Mouse (Mus musculus): Measurements from ENCODE around the gene Slc50a1.

Gene Slc50a1

DNA sequence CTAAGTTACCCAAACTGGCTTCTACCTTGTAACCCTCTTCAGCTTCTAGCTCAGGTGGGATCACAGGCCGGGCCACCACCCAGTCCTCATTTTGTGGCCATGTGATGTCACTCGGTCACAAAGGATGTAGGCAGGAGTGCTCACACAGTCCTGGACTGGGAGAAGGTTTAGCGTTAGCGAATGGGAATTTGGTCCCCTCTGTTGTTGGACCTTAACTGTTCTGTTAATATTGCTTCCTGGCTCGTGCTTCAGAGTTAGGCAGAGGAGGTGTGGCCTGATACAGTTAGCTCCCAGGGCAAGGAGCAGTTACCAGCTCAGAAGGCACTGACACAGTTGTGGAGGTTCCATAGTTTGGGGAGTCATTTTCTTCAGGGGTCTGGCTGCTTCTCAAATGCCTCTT, 23.8 kb upstream of the Slc50a1 start:
- no peak for DNase-seq (ENCODE audit: low spot score in 2 of 2)

DNA sequence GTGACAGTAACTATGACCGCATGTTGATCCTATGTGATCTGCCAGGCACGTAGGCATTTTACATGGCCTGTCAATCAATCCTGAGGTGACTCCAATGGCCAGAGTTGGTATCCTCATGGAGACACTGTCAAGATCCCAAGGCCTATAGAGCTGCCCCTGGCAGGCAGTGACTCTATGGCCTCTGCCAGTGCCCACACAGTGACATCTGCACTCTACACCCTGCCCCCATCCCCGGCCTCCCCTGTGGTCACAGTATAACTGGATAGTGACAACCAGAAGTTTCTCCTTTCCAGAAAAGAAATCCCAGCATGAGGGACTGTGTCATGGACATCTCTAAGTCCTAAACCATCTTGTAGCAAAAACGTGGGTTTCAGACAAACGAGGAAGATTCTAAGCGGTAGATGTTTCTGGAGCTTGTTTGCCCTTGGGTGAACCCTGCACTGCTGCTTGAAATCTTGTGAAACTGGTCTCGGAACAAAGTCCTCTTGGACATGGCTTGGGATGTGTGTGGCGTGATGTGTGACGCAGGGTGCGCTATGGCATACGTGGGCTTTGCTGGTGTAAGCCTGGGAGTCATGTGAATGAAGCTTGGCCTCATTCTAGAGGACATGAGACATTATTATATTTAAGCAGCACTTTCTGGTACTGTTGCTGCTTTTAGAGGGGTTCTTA, 23.0 kb upstream of the Slc50a1 start:
- no peak for DNase-seq (ENCODE audit: low spot score in 2 of 2)

DNA sequence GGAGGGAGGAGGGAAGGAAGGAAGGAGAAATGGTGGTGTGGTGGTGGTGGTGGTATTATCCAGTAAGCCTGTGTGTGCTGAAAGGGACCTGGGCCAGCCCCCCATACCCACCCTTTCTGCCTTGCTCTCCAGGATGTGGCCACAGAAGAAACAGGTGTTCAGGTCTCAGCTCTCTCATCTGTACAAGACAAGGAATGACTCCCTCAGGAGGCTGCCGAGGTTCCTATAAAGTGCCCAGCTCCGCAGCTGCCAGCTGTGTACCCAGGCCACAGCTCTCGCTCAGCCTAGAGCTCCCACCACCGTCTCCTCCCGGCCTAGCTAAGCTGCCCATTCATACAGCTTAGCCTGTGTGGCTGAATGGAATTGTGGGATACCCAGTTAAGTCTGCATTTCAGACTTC, 21.9 kb upstream of the Slc50a1 start:
- no peak for DNase-seq (ENCODE audit: low spot score in 2 of 2)

DNA sequence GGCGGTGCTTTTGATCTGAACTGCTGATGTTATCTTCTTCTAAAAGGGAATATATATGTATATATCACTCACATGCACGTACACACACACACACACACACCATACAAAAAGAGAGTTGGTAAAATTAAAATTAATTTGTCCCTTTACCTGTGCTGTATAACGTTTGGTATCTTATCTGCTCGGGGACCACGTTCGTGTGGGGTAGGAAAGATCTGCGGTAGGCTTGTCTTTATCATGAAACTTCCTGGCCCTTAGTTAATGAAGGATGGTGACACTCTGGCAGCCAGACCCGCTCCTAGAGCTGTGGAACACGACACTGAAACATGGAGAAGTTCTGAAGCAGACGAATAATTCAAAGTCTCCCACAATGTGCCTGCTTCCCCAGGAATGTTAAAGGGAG, 21.5 kb upstream of the Slc50a1 start:
- no peak for DNase-seq (ENCODE audit: low spot score in 2 of 2)

DNA sequence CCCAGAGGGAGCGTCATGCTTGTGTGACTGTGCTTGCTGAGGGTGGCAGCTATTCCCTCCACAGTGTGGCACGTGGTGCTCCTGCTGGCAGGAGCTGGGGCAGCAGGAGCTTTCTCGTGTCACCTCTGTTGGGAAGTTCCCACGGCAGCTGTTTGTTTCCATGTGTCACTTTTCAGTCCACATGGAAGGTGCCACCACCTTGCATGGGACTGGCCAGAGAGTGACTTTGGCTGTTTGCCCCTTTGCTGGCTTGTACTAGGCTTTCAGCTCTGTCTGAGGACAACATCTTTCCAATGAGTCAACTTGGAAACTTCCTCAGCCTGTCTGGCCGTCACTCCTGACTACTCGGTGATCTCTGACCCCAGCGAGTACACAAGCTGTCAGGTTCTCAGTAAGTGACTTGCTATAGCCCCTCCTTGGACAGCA, 18.1 kb upstream of the Slc50a1 start:
- DNase-seq (ENCODE audit: low spot score in 2 of 2) = no peak

DNA sequence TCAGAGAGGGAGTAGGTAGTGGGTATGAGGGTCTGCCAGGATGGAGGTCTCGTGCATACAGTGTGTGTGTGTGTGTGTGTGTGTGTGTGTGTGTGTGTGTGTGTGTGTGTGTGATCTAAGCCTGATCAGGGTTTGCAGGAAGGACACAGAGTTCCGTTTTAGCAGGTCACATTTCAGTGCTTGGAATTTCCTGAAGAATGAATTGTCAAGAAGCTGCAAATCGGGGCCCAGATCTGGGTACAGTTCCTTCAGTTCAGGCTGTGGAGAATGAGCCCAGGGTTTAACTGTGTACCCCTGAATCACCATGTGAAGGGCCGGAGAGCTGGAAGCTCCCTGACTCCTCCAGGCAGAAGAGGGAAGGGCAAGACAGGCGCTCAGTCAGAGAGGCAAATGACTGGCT, 16.9 kb upstream of the Slc50a1 start:
- DNase-seq (ENCODE audit: low spot score in 2 of 2) = no peak

DNA sequence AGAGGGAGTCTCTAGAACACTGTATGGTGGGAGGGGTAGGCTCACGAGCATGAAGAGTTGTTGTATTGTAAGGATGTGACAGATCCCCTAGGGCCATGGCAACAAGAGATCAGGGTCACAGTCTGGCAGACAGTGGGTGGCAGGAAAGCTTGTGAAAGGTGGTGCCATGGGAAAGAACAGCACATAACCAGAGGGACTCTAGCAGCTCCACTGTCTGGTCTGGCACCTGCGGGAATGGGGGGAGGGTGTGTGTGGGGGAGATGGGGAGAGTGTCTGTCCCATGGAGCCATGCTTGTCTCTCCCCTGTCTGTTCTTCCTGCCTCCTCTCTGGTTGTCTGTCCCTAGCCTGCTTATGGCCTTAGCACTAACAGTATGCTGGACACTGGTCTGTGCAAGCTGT, 15.2 kb upstream of the Slc50a1 start:
- no peak for DNase-seq (ENCODE audit: low spot score in 2 of 2)

DNA sequence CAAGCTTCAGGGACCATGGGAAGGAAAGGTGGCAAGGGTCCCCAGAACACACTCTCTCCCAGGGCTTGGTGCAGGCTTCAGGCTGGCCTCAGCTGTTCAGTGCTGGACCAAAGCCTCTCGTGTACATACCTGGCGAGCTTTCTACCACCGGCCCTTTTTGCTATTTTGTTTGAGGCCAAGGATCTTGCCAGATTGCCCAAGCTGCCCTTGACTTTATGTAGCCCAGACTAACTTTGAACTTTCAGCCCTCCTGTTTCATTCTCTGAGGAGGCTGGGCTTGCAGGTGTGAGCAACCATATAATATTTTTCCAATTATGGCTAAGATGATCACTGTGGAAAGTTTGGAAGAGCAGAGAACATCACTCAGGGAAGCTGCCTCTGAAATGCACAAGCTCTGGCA, 13.9 kb upstream of the Slc50a1 start:
- DNase-seq (ENCODE audit: low spot score in 2 of 2) = no peak

DNA sequence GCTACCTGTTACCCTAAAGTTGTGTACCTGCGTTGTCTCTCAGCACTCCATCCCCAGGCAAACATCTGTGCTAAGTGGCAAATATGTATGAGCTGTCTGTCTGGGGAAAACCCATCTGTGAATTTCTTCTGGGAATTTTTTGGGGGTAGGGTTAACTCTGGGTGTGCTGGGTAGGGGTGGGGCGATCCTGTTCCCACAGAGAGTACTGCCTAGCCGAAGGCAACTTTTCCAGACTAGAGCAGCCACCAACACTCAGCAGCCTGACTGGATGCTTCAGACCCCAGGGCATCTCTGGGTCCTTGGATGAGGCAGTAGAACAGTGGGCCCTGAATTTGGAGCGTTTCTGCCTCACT, 11.9 kb upstream of the Slc50a1 start:
- no peak for DNase-seq (ENCODE audit: low spot score in 2 of 2)

DNA sequence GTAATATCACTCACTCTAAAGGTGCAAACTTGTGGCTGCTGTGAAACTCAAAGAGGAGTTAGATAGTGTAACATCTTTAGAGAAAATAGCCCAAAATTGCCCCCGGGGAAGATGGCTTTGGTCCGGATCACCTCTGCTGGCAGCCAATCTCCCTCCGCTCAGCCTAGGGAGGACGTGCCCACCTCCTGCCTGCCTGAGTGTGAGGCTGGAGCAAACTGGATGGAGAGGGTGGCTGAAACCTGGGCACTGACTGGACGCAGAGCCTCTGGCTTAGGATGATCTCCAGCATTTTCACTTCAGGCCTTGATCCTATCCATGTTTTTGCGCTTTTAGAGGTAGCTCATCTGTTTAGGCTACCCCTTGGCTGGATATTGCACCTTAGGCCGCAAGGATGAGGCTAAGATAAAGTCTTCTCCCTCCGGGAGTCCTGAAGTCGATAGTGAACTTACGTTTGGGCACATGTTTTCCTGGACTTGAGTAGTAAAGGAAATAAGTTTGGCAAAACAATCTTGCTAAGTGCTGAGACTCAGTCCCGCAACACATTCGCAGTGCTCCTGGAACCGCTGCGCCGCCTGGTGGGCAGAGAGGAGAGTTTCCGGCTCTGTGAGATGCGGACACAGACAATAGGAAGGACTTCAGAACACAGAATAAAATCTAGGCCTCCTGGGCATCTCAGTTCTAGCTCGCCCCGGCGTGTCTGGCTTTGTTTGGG, 11.4 kb upstream of the Slc50a1 start:
- peak; percentile 57 to 77 for DNase-seq (ENCODE audit: low spot score in 2 of 2)

DNA sequence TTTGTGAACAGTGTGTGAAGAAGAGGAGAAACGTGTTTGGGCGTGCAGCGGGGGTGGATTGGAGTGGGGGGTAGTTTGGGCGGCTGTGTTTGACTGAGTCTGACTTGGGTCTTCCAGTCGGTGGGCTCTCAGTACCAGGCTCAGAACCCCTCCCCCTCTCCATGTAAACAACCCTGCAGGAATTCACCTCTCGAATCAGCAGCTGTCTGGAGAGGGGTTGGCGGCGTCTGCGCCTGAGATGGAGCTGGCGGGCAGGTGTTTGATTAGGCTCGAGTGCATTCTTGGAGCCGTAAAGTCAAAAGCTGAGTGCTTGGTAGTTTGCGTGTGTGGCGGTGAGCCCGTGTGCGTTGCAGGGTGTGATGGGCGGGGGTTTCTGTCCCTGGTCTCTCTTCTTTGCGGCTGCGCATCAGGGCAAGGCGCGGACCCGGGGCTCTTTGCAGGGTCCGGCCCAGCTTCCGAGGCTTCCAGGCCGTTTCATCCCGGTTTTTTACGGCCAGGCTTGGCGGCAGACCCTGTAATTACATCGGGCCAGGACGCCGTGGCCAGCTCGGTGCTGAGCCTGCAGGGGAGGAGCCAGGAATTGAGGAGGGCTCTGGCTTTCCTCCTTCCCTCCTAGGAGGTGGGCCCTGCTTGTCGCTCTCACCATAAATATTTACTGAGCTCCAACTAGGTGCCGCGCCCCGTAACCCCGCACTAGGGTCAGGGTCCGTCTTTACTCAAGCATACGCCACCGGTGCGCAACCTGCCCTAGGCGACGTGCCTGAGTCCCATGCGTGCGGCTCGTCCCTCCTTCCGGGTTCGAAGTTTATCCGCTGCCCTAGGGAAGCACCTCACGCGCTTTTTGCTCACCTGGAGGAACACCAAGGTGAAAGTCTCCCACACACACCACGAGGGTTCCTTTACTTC, 10.5 kb upstream of the Slc50a1 start, which contains the start of gene Efna1:
Gene Efna1, minus strand, starts transcription at position 537 of the 906 bp plus-strand sequence.
- no peak for DNase-seq (ENCODE audit: low spot score in 2 of 2)

DNA sequence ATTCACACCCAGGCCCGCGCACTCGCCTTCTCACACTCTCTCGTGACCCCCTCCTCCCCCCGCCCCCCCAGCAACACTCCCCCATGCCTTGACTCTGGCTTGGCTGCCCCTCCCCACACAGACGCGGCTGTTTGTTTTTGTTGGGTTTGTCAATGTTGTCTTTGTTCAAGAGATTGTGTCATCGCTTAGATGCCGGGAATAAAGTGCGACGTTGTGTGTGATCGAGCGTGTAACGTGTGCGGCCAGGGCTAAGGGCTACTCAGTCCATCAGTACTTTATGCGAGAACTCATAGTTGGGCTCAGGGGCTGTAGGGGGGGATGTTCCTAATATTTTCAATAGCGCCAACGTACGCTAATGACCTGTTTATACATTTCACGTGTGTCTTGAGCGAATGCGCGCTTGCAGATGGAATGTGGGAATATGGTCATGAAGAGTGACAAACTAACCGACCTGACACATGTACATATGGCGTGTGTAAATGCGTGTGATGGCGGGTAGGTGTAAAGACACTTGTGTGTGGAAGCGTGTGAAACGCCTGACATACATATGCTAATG, 9.8 kb upstream of the Slc50a1 start:
- DNase-seq (ENCODE audit: low spot score in 2 of 2) = no peak

DNA sequence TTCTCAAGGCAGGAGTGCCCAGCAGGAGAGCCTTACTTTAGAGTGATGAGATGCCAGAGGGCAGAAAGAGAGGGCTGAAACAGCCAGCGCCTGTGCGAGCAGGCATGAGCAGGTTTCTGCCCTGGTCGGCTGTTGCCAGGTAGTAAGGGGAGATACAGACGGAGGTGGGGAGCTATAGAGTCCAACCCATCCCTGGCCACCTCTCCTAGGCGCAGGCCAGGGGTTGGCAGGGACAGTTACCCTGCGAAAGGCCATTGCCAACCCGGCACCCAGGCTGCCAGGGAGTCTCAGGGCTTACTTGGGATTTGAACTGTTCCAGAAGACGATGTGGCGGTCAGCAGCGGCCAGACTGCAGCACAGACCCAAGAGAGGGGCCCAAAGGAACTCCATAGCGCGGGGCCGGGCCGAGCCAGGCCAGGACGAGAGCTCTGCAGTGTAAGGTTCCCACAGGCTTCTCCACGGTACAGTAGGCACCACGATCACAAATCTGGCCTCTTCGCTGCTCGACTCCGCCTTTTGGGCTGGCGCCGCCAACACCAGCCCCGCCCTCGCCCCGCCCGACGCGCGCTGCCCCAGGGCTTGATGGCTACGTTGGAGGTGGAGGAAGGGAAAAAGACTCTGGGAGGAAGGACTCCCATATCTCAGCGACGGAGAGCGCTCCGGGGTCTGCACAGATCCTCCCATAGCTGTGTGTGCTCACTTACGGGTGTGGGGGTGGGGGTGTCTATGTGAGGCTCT, 9.0 kb upstream of the Slc50a1 start:
- peak in 1 of 2 experiments; percentile 36 for DNase-seq (ENCODE audit: low spot score in 2 of 2)

DNA sequence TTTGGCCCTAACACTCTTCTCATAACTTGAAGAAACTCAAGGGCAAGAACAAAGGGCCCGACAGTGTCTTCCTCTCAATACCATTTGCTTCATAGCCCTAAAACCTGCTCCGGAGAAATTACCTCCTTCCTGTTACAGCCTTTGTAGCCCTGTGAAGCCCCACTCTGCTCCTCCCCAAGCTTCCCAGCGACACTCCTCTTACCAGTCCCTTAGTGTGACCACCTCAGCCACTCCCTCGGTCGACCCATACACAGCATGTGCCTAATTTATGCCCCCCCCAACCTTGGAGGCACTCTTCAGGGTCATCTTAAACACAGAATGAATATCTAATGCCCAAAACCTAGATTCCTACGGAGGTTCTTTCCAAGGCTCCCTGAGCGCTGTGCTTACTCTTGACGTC, 8.3 kb upstream of the Slc50a1 start:
- DNase-seq (ENCODE audit: low spot score in 2 of 2) = no peak

DNA sequence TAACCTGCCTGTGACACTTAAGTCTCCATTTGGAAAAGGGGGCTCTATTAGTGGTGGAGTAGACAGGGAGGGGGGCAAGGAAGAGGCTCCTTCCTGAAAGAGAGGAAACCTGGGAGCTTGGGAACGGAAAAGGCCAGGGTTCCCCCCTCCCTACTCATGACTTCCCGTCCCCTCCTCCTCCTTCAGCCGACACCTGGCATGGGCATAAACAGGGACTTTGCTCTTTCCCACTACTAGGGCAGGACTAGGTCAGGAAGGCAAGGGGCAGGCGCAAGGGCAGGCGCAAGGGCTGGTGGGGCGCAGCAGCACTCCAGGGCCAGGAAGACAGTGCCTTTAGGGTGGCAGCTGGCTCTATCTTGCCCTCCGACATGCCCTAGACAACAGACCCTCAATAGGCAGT, 7.7 kb upstream of the Slc50a1 start:
- no peak for DNase-seq (ENCODE audit: low spot score in 2 of 2)

DNA sequence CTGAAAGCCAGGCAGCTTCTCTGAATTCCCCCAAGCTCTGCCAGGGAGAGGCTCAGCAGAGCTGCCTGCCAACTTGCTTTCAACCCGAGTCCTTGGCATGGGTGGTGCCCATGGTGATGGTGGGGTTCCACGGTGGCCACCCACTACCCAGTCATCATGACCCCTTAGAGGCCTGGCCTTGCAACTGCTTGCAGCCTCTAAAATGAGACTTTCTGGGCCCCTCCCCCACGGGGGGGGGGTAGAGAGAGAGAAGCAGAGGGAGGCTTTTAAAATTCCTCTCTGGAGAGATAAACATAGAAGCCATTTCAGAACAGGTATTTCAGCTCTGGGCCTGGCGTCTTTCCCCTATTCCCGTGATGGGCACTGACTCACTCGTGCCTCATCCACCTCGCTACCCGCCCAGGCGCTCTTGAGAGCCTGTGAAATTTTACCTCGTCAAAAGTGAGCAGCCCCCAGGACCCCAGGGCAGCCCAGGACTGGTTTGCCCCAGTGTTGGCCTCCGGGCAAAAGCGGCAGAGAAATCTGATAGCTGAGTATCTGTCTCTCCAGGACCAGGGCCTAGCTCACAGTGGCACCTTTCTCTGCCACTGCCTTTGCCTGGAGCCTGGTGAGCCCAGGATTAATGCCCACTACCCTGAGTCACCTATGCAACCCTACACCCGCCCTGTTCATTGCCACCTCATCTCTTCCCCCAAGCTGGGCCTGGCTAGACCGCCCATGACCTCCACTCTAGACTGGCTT, 7.1 kb upstream of the Slc50a1 start:
- no peak for DNase-seq (ENCODE audit: low spot score in 2 of 2)

DNA sequence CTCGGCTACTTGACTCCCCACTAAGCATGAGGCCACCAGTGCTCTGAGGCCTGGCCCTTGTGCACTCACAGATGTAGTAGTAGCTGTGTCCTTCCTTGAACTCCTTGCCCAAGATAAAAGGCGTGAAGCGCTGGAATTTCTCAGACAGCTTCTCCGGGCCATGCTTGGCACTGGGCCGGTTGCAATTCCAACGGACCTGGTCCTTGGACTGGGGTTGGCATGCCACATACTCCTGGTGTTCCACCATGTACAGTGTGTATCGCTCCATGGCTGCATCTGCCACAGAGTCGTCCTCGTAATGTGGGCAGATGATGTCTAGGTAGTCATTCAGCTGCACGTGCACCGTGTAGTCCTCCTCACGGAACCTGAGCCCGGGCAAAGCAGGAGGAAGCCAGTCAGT, 5.7 kb upstream of the Slc50a1 start:
- no peak for DNase-seq (ENCODE audit: low spot score in 2 of 2)

DNA sequence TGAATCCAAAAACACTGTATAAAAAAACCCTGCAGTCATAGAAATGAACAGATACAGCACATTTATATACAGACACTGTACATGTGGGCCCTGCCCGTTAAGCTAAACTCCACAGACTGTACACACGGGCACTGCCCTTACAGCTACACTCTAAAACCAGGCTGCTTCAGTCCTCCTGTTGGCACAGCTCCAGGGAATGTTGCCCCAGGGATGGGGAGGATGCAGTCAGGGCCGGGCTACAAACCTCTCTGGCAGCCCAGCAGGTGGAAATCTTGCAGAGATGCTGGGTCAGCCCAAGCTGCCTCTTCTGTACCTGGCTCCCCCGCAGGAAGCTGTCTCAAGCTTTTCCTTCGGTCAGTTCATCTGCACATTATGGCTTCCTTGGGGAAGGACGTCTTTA, 1.4 kb upstream of the Slc50a1 start:
- no peak for DNase-seq (ENCODE audit: low spot score in 2 of 2)

DNA sequence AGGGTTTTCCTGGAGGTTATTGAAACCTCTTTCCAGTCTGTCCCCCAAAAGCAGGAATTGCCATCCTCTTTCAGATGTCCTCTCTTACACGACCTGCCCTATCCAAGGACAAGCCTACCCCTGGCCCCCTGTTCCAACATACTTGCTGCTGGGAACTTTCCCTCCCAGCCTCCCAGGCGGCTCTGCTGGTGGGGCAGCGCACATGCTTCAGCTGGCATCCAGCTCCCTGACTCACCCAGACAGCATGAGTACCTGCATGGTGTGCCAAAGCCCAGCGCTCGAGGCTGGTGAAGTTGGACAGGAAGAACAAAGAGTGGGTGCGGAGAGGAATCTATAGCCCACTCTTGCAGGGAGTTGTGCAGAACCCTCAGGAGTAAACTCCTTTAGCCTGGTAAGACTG, 521 bp upstream of the Slc50a1 start:
- no peak for DNase-seq (ENCODE audit: low spot score in 2 of 2)

DNA sequence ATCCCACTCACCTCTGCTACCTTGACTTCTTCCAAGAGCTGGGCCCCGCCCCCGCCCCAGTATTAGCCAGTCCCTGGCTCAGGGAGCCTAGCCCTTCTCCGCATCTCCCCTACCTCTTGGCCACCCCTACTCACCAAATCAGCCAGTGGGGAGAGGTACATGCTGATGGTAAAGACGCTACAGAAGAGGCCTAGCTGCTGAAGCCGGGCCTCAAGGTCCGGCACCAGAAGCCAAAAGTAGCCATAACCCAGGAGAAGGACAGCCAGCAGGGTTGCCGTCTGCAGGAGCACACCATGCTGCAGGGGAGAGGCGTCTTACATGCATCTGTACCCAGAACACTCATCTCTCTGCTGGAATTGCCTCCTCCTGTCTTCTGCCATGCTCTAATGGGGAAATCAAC, 1.5 kb downstream of the Slc50a1 start:
- DNase-seq (ENCODE audit: low spot score in 2 of 2) = no peak

DNA sequence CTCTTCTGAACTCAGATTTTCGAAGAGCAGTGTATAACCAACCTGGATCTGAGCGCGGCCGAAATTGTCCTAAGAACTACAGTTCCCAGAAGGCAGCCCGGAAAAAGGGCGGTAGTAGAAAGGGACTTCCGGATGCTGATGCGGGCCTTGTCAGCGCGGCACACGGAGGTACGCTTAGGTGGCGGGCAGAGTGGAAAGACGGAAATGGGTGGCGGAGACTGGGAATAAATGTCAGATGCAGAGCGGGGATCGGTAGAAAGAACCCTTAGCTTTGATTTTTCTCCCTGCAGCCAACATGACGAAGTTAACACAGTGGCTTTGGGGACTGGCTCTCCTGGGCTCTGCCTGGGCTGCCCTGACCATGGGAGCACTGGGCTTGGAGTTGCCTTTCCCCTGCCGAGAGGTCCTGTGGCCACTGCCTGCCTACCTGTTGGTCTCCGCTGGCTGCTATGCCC, 3.9 kb downstream of the Slc50a1 start:
- peak; percentile 43 to 59 for DNase-seq (ENCODE audit: low spot score in 2 of 2)

All from spleen, postnatal 14 days (tissue).